Mouse (Mus musculus) ES-E14 (cell line): Measurements from ENCODE around the gene Rad54l2. TPM values are rescaled to one million over a fixed set of nuclear protein-coding genes. Genes with fewer than 3 reads are reported as not detected.

Experiments used
- DNase-seq: peaks from one replicate; pipeline ENCODE4 v3.0.0-alpha.2; 2013; ENCODE audit warnings: low read depth, low spot score
- H3K27ac ChIP-seq: 2 replicates; pipeline ENCODE4 v1.5.1; 2012; ENCODE audit warnings: low read depth, mild to moderate bottlenecking, low read length, moderate library complexity, mixed read lengths; ENCODE audit not compliant: poor library complexity, insufficient read depth, severe bottlenecking
- H3K36me3 ChIP-seq: 2 replicates; pipeline ENCODE4 v1.6.1; 2012; ENCODE audit warnings: mild to moderate bottlenecking, low read length, moderate library complexity, mixed read lengths; ENCODE audit not compliant: control insufficient read depth, poor library complexity, insufficient read depth, severe bottlenecking
- H3K4me1 ChIP-seq, 2 experiments: fragments of 150-350 bp in 1 of 2; sonication (generic) in 1 of 2; 2 replicates each; pipeline ENCODE4 v1.6.1; 2012; ENCODE audit warnings: low read length in 2 of 2, mild to moderate bottlenecking in 1 of 2, mixed read lengths in 1 of 2; ENCODE audit not compliant: control insufficient read depth in 2 of 2, insufficient read depth in 2 of 2, poor library complexity in 1 of 2
- H3K4me3 ChIP-seq, 2 experiments: fragments of 150-350 bp in 1 of 2; sonication (generic) in 1 of 2; 2 replicates each; pipeline ENCODE4 v1.5.1; 2012; ENCODE audit warnings: low read length in 2 of 2, low read depth in 1 of 2, mild to moderate bottlenecking in 1 of 2, mixed read lengths in 1 of 2; ENCODE audit not compliant: insufficient read depth in 1 of 2, poor library complexity in 1 of 2, severe bottlenecking in 1 of 2
- H3K9ac ChIP-seq: 2 replicates; pipeline ENCODE4 v1.6.1; 2012; ENCODE audit warnings: low read depth, mild to moderate bottlenecking, low read length, mixed read lengths; ENCODE audit not compliant: poor library complexity, insufficient read depth, severe bottlenecking
- H3K9me3 ChIP-seq: fragments of 150-350 bp; sonication (generic); 2 replicates; pipeline ENCODE4 v1.6.1; 2012; ENCODE audit warnings: low read depth, mild to moderate bottlenecking, low read length; ENCODE audit not compliant: control insufficient read depth, insufficient read depth
- CHD2 ChIP-seq: IDR thresholded peaks from 2 replicates; pipeline ENCODE4 v1.6.1; 2014; ENCODE audit warnings: mild to moderate bottlenecking, low read depth, low read length, inconsistent platforms
- HCFC1 ChIP-seq: IDR thresholded peaks from 2 replicates; pipeline ENCODE4 v1.6.1; 2012; ENCODE audit warnings: low read length, inconsistent platforms, borderline replicate concordance; ENCODE audit not compliant: insufficient read depth
- MAFK ChIP-seq: IDR thresholded peaks from 2 replicates; pipeline ENCODE4 v1.6.1; 2014; ENCODE audit warnings: mild to moderate bottlenecking, low read depth, low read length, inconsistent platforms; ENCODE audit not compliant: insufficient read depth
- ZC3H11A ChIP-seq: IDR thresholded peaks from 2 replicates; pipeline ENCODE4 v1.6.1; 2012; ENCODE audit warnings: low read depth, mild to moderate bottlenecking, inconsistent platforms, low read length, borderline replicate concordance
- ZNF384 ChIP-seq: IDR thresholded peaks from 2 replicates; pipeline ENCODE4 v1.6.1; 2012; ENCODE audit warnings: low read depth, low read length, inconsistent platforms
- in situ Hi-C, 2 experiments: fragments of 600-800 bp; cut with MboI; formaldehyde crosslinking; loops; one replicate each; pipeline ENCODE4 v1.15.1; 2025; ENCODE audit warnings: low sequenced_read_pairs in 2 of 2, inconsistent platforms in 1 of 2; ENCODE audit not compliant: unreplicated experiment in 2 of 2
- total RNA-seq: library from RNA; depleted of rRNA; stranded (reverse); fragments of 300-350 nt; gene quantifications from 2 replicates; pipeline ENCODE4 v1.2.3, GENCODE M21; 2012

Rad54l2 gene
- total RNA-seq, 1 experiment: 21.4 TPM

- in situ Hi-C loops: no loop called here
- no peak overlapping the region for H3K27ac ChIP-seq
- peaks cover 2 to 15% of the 10 kb centered on the region in 2 experiments; a peak in 2 of 4 replicates for H3K4me1 ChIP-seq
- H3K9me3 ChIP-seq: no peaks in the 10 kb centered on the region
- no peak for TF ChIP-seq CHD2
- no peak for TF ChIP-seq ZNF384
- no peak for TF ChIP-seq ZC3H11A
- TF ChIP-seq HCFC1: no peak
- no peak for TF ChIP-seq MAFK
- no peak for DNase-seq
- H3K9ac ChIP-seq: no peak overlapping the region
- H3K4me3 ChIP-seq: no peak overlapping the region
- peaks cover 49% of the 10 kb centered on the region for H3K36me3 ChIP-seq
Measured at GRCm38 (mm10) chr9:106663200-106663599, 125.8 kb downstream of the Rad54l2 start.

DNA sequence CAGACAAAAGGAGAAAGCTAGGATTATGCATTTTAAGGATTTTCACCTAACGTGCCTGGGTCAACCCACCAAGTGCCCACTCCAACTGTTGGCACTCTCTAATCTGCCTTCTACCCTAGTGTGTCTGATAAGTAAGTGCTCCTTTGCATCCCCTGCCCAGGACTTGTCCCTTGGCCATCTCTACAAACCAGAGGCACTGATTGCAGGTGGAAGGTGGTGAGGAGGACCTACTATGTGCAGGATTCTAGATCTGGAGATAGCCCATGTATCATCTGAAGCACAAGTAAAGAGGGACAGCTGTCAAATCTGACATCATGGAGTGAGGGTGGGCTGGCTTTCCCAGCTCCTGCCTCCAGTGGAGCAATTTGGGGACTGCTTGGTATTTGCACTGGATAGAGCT is 129.1 kb downstream of the Rad54l2 start:
- peaks cover 37% of the 10 kb centered on the region for H3K36me3 ChIP-seq
- H3K9ac ChIP-seq: no peak overlapping the region
- H3K27ac ChIP-seq: no peak overlapping the region
- peaks cover 2 to 15% of the 10 kb centered on the region in 2 experiments; a peak in 2 of 4 replicates for H3K4me1 ChIP-seq
- H3K4me3 ChIP-seq: no peak overlapping the region
- in situ Hi-C loops: no loop called here
- TF ChIP-seq MAFK: no peak
- TF ChIP-seq CHD2: no peak
- TF ChIP-seq ZC3H11A: no peak
- TF ChIP-seq ZNF384: no peak
- TF ChIP-seq HCFC1: no peak
- no peaks in the 10 kb centered on the region for H3K9me3 ChIP-seq
- no peak for DNase-seq

GRCm38 (mm10) chr9:106659441-106659840 is 129.6 kb downstream of the Rad54l2 start:
- in situ Hi-C loops: no loop called here
- Histone ChIP-seq H3K36me3 (peaks cover 34% of the 10 kb centered on the region), H3K4me1 (peaks cover 2 to 15% of the 10 kb centered on the region in 2 experiments; a peak in 2 of 4 replicates), H3K4me3 (no peak overlapping the region), H3K9me3 (no peaks in the 10 kb centered on the region), H3K27ac (no peak overlapping the region), H3K9ac (no peak overlapping the region)
- TF ChIP-seq CHD2 (no peak), ZC3H11A (no peak), MAFK (no peak), HCFC1 (no peak), ZNF384 (no peak)
- no peak for DNase-seq

- DNase-seq: no peak
- no peak overlapping the region for H3K27ac ChIP-seq
- peaks cover 34% of the 10 kb centered on the region for H3K36me3 ChIP-seq
- no peak overlapping the region for H3K4me3 ChIP-seq
- no peaks in the 10 kb centered on the region for H3K9me3 ChIP-seq
- in situ Hi-C loops: no loop called here
- TF ChIP-seq ZC3H11A: no peak
- TF ChIP-seq CHD2: no peak
- TF ChIP-seq HCFC1: no peak
- TF ChIP-seq MAFK: no peak
- TF ChIP-seq ZNF384: no peak
- peaks cover 2 to 15% of the 10 kb centered on the region in 2 experiments; a peak in 2 of 4 replicates for H3K4me1 ChIP-seq
- H3K9ac ChIP-seq: no peak overlapping the region
Measured at GRCm38 (mm10) chr9:106657592-106657991, 131.4 kb downstream of the Rad54l2 start.

GRCm38 (mm10) chr9:106656820-106657219 is 132.2 kb downstream of the Rad54l2 start:
- DNase-seq: no peak
- peaks cover 28% of the 10 kb centered on the region for H3K36me3 ChIP-seq
- H3K4me3 ChIP-seq: no peak overlapping the region
- in situ Hi-C loops: no loop called here
- H3K9me3 ChIP-seq: no peaks in the 10 kb centered on the region
- no peak overlapping the region for H3K9ac ChIP-seq
- no peak overlapping the region for H3K27ac ChIP-seq
- peaks cover 2 to 11% of the 10 kb centered on the region in 2 experiments; a peak in 2 of 4 replicates for H3K4me1 ChIP-seq
- TF ChIP-seq MAFK: no peak
- TF ChIP-seq ZNF384: no peak
